Mouse (Mus musculus) heart, postnatal 14 days (tissue): Measurements from ENCODE around the gene Fmo6. TPM values are rescaled to one million over a fixed set of nuclear protein-coding genes. Genes with fewer than 3 reads are reported as not detected.

Experiments used
- total RNA-seq, 2 experiments: library from RNA; stranded (reverse); gene quantifications; 2 replicates each; pipeline ENCODE4 v1.2.3; 2021

The Fmo6 gene
- total RNA-seq, 2 experiments from 2014 or later, result not detected

Other genes starting within 250 kb of the Fmo6 start
- gene Prrc2c, start 197.0 kb downstream of the Fmo6 start, total RNA-seq, result 10 to 100 TPM; 93.2 to 98.1 TPM
- gene Fmo4, start 123.5 kb downstream of the Fmo6 start, total RNA-seq, result under 1 TPM in 1 of 2 experiments, not detected in 1; 0.31 TPM
- gene Fmo1, start 70.9 kb downstream of the Fmo6 start, total RNA-seq, result 10 to 100 TPM; 32.4 to 46.2 TPM
- 10 to 100 TPM in 1 of 2 experiments, 1 to 10 TPM in 1; 8.7 to 22.0 TPM for gene Fmo2, start 38.8 kb downstream of the Fmo6 start, total RNA-seq
- under 1 TPM in 1 of 2 experiments, not detected in 1; 0.53 TPM for gene Fmo3, start 47.0 kb upstream of the Fmo6 start, total RNA-seq
- gene Mroh9, start 148.2 kb upstream of the Fmo6 start, total RNA-seq, result not detected